Mouse (Mus musculus): ENCODE measurements around the gene Sike1.

Sike1 gene

GRCm38 (mm10) chr3:103026174-103026573, 30.7 kb downstream of the Sike1 start:
- no peak for DNase-seq (ENCODE audit: low spot score)

GRCm38 (mm10) chr3:103040285-103040684, 44.8 kb downstream of the Sike1 start:
- no peak for DNase-seq (ENCODE audit: low spot score)

- no peak for DNase-seq (ENCODE audit: low spot score)
These were observed 45.4 kb downstream of the Sike1 start for GRCm38 (mm10) chr3:103040861-103041379.

GRCm38 (mm10) chr3:103056016-103056595, 60.6 kb downstream of the Sike1 start:
- DNase-seq (ENCODE audit: low spot score), result no peak

DNA sequence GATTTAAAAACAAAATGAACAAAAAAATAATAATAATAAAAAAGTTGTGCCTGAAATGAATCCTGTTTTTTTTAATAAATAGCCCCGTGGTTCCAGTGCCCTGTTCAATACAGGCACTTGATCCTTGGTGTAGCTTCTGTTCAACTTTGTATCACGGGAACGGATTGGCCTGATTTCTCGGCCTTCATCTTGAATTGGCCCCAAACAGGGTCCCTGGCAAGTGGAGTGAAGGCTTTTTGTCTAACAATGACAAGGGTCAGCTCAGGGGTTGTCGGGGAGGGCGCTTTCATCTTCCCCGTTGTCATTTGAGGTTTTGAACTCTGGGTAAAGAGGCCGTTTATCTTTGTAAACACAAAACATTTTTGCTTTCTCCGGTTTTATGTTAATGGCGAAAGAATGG, 62.2 kb downstream of the Sike1 start:
- DNase-seq (ENCODE audit: low spot score), result no peak

All from layer of hippocampus, adult 9-10 months (tissue).